Mouse (Mus musculus) yolk sac, embryonic 10.5 days (tissue): ENCODE data around the gene Fank1.
A peak's percentile ranks its signal among the peaks of the same experiment; 100 is the strongest.

Experiments
- DNase-seq: peaks from one replicate; pipeline ENCODE4 v3.0.0-alpha.2; 2017; ENCODE audit warnings: low spot score

The Fank1 gene

DNA sequence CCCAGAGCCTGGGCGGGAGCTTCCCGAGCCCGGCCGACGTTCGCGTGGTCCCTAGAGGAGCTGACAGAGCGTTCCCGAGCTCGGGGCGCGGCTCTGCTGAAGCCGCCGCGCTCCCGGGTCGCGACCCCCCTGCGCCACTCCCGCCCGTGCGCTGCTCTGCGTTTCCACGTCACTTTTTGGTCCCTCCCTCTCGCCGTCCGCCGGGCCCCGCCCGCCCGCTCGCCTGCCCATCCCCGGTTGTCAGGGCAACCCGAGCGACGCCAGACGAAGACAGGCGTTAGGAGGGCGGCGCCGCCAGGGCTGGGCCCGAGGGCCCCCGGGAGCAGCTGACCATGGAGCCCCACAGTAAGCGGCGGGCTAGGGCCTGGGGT lies at the start of gene Fank1:
Fank1 (plus strand) TSS at position 236 of the 371 bp plus-strand sequence.
- DNase-seq, result peak; percentile 96

DNA sequence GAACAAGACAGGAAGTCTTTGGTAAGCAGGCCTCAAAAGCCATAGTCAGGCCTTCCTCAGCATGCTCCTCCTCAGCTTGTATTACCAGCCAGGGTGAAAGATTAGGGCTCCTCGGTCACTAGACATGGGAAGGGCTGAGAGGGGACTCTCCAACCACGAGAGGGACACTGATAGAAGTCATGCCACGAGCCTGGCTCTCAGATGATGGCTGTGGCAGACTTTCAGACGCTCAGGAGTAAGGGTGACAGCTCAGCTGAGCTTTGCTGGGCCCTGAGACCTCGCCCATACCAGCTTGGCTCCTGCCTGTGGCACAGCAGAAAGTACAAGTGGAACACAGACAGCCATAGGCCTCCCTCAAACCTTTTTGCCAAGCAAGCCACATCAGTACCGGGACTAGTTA lies 49.6 kb upstream of the Fank1 start:
- DNase-seq, result no peak

DNA sequence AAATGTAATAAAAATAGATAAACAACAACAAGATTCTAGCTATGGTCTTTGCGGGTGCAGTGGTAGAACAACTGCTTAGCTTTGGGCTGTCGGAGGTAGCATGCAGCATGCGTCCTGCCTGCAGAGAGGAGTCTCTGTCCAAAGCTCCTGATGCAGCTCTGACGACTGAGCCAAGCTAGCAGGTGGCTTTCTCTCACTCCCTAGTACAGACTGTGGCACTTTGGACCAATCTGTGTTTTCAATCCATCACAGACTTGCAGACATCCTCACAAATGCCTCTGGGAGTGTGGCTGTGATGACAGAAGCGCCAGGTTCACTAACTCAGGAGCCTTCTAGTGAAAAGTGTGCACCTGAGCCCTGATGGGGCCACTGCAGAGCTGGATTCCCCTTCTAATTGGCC lies 47.3 kb upstream of the Fank1 start:
- DNase-seq, result no peak

DNA sequence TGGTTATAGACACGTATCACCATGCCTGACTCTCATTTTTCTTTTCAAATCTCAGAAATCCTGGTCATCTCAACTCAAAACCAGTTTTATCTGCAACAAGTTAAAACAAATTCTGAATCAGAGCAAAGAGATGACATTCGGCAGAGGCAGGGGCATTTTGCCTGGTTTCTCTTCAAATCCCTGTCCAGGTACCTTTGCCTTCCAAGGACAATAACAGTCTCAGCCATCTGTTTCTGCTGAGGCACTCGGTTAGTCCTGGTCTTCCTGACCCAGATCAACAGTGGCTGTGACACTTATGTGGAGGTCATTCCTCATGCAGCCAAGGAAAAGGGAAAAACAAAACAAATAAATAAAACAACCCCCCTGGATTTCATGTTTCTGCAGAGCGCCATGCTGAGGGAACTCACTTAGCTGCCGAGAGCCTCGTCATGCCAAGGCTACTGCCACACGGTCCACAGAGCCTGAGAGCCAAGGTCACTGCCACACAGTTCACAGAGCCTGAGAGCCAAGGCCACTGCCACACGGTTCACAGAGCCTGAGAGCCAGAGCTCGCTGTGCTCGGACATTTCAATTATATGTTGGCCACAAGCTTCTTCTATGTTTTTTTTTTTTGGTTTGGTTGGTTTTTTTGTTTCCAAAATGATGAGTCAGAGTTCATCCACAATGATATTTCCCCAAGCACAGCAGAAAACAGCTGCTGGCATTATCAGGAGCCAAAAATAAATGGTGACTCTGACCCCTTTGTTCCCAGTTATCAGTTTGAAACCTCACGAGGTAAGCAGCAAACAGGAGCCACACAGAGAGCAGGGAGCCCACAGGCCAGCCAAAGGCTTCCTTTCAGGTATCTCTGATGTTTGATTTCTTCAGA lies 46.1 kb upstream of the Fank1 start:
- DNase-seq, result no peak

DNA sequence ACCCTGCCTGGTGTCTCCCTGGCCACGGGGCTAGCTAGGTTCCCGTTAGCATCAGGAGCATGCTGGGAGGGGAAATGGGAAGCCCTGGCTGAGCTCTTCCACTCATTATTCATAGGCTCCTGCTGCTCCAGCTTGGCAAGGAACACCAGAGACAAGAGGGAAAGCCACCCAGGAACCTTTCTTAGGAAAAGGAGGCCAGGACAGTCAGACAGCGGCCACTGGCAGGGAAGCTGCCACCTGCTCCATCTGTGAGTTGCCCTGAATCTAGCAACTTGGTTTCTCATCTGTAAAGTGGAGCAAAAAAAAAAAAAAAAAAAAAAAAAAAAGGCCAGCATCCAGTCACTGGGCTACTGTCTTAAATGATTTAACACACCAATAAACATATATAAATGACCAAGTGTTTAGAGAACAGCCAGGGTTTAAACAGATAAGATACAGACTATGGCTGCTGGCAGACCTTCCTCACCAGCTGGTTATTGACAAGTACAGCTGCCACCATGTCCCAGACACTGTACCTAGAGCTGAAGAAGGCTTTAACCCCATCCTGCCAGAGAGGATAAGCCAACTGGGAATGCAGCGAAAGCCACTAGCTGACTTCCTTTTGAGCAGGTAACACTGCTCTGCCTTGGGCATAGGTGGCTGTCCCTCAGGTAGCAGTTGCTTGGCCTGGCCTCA lies 44.6 kb upstream of the Fank1 start:
- DNase-seq, result no peak

DNA sequence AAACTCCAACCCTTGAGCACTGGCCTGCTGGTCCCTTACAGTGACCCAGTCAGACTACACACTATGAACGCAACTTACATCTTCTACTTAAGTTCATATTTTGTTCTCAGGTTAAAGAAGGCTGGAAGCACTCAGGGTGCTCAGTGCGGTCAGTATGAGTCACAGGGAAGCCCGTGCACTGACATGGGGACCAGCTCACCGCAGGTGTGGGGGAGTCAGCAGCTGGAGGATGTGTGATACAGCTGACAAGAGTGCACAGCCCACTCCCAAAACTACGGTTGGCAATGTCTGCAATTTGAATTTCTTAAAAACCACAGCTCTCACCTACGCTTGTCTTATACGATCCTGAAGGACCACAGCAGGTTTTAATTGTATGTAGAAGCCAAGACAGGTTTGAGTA lies 36.1 kb upstream of the Fank1 start:
- DNase-seq, result no peak

DNA sequence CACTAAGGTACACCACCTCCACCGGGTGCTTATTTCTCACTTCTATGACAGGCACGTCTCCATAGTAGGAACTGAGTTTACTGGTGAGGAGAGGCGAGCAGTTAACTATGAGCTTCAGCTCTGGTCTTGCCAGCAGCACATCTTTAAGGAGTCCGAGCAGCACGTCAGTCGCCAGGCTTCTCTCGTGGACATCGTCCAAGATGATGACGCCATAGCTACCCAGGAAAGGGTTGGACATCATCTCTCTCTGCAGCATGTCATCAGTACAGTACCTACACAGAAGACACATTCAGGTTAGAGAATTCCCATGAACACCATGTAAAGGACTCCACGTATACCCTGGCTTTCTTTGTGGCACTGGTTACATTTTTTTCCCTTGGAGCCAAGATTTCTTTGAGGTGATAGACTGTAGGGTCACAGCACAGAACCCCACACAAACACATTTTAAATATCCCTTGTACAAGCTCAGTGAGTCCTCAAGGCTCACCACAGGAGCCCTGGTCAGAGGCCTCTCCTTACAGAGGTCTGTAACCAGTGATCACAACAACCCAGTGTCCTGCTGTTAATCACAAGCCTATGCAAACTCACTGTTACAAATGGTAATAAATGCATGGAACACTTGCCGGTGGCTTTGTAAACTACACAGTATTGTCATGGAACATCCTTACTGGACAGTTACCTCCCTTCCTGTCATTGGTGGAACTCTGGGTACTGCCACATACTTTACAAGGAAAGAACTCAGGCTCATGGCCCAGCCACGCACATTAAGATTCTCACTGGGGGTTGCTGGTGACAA lies 33.9 kb upstream of the Fank1 start:
- DNase-seq, result no peak

DNA sequence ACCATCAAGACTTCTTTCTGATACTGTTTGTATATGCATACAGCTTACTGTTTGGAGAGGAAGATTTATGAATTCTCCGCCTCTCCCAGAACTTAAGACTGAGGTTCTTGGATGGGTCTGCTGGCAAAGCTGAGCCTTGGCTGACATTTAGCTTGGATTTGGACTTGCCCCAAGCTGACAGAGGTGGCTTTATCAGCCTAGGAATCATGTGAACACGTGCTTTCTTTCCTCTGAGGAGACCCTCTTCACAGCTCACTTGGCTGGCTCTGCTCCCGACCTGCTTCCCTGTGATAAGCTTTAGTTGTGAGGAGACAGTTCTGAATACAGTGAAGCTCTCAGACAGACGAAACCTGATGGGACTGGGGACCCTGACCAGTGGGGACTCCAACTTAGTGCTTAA lies 33.0 kb upstream of the Fank1 start:
- DNase-seq, result no peak

DNA sequence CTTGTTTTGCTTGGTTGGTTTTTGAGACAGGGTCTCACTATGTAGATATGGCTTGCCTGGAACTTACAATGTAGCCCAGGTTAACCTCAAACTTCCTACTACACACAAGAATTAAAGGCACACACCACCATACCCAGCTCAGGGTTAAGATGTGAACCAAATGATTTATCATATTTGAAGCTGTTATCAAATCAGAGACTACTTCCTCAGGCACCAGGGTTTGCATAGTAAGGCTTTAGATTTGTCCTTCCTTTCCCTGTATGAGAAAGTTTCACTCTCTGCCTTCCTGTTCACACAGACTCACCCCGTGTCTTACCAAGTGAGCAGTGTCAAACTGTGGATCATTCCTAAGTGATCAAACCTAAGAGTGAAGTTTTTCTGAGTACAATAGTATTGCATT lies 32.5 kb upstream of the Fank1 start:
- no peak for DNase-seq

DNA sequence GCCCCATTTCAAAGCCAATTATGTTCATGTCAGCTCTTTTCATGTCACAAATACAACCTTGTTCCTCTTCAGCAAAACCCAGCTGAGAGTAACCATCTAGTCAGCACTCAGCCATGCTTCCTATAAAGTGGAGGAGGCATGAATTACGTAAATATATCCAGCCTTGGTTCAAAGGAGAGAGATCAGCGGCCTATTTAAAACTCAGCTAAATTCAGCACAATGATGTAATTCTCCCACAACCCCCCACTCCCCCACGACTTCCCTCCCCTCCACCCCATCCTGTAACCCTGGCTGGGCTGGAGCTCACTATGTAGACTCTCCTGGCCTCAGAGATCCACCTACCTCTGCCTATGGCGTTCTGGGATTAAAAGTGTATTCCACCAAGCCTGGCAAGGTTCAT lies 32.0 kb upstream of the Fank1 start:
- no peak for DNase-seq

DNA sequence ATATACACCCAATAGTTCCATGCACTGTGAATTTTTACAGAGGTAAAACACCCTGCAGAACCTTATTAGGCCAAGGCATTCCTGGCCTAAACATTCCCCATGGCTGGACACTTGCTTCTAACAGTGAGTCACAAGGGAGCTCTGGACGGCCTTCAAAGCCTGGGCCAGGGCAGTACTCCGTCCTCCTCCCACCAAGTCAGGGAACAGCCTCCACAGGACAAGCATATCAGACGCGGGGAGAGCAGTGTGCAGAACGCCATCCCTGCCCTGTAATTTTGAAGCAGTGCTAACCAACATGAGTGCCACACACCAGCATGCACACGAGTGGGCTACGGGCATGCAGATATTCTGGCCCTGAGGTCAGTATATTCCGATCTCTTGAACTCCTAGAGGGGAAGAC lies 29.3 kb upstream of the Fank1 start:
- no peak for DNase-seq

DNA sequence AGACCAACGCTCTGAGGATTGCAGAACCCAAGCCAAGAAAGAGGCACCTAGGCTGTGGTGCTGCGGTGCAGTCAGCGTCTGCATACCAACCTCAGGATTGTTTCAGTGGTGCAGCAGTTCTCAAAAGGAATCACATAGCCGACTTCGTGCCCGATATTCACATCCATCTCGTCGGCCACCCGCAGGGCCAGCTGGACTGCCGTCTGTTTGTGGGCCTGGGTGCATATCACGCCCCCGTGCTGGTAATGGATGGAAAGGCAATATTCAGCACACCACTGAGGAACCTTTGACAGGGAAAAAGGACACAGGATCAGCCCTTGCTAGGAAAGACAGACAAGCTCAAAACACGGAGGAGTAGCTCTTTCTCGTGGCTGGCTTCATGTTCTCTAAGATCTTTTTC lies 27.9 kb upstream of the Fank1 start:
- no peak for DNase-seq

DNA sequence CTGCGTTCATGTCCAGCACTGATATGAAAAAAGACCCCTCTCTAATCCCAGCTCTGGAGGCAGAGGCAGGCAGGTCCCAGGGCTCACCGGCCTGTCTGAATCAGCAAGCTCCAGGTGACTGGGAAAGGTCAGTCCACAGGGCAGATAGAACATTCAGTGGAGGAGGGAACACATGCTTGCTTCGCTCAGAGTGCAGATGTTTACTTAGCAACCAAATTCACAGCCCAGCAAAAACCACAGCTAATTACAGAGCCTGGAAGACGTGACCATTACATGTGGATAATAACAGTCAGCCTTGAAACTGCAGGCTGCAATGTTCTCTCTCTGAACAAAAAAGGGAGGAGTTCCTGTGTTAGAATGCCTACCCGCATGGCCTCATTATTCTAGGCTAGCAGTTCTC lies 26.0 kb upstream of the Fank1 start:
- peak; percentile 71 for DNase-seq

DNA sequence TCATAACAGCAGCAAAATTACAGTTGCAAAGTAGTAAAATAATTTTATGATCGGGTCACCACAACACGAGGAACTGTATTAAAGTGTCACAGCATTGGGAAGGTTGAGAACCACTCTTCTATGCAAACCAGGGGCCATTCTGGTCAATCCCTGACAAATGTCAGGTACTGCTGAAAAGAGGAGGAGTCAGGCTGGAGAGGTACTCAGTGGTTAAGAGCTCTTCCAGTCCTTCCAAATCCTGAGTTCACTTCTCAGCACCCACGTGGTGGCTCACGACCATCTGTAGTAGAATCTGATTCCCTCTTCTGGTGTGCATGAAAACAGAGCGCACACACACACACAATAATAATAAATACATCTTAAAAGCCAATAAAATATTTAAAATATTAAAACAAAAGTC lies 25.5 kb upstream of the Fank1 start:
- no peak for DNase-seq

DNA sequence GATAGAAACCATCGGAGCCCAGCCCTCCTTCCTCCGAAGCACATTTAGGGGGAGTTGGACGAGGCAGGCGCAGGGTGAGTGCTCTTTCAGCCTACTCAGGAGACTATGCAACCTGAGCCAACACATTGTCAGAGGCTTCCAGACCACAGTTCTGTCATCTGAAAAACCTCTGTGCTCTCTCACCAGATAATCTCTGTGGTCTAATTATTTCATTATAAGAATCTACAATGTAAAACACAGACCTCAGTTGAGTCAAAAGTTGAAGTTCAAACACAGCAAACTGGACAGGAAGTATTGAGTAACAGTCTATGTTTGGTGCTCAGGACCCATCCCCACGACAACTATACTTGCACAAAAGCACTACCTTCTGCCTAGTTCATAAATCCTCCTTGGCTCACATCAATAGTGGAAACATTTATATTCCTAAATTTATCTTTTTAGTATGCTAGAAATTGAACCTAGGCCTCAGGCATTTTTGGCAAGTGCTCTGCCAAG lies 18.7 kb upstream of the Fank1 start:
- DNase-seq, result no peak

DNA sequence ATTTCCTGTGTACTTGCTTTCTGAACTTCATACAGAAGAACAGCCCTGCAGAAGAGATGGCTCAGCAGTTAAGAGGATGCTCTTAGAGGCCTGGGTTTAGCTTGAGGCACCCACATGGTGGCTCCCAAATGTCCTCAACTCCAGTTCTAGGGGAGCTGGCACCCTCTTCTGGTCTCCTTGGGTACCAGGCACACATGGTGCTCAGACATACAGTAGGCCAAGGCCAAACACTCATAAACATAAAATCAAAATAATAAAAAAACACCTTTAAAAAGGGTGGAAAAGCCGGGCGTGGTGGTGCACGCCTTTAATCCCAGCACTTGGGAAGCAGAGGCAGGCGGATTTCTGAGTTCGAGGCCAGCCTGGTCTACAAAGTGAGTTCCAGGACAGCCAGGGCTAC lies 17.9 kb upstream of the Fank1 start:
- DNase-seq, result no peak

DNA sequence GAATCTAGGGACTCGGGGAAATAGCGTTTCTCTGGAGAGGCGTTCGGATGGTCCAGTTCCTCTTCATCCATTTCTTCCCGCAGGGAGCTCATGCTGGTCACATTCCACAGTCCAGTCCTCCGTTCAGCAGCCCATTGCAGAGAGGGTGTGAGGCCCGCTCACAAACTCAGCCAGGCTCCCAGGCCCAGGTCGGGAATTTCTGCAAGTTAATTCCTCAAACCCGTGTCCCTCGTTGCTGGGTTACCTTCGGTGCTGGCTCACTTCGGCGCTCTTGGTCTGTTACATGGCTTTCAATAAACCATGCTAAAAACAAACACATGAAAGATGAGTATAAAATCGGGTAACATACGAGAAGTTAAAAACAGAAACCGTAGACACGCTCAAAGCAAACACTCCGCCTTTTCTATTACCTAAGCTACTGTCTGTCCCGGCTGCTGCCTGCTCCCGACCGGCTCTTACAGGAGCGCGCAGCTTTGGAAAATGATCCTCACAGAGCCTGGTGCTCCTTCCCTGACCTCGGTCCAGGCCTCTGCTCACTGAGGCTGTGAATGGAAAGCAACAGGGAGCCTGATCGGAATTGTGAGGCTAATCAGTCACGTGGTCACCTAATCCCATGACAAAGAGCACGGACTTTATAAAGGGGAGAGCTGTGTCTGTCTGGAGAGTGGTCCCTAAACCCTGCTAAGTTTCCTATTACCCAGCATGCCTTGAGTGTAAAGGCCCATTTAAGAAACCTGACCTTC lies 16.9 kb upstream of the Fank1 start:
- peak; percentile 78 for DNase-seq

DNA sequence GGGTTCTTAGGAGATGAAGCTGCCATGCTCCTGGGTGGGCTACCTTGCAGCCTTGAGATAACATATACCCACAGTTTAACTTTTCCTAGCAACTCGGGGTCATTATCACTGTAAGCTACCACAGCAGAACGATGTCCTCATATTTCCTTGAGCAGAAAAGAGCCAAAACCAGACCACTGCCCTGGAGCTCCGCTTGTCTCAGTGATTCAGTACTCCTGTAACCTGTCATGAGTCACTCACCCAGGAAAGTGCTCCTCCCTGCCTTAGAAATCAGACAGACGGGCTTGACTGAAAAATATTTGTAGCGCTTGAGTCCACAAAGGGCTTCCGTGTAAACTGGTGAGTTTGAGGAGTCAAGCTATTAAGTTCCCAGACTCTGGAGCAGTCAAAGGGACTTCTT lies 14.0 kb upstream of the Fank1 start:
- no peak for DNase-seq

DNA sequence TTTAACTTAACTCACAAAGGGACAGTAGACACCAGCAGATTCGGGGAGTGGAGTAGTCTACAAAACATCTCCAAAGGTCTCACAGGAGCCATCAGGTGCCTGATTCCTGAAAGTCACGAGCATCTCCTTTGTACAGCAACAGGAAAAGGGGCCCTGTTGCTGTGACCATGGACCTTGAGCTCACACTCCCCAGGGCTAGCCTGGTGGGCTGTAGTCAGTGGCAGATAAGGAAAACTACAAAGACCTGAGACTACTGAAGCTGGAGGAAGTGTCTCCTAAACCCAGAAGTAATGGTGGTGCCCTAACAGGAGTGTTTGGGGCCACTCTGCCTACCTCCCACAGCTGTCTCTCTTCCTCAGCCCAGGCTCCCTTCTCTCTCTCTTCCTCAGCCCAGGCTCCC lies 12.2 kb upstream of the Fank1 start:
- DNase-seq, result peak; percentile 53

DNA sequence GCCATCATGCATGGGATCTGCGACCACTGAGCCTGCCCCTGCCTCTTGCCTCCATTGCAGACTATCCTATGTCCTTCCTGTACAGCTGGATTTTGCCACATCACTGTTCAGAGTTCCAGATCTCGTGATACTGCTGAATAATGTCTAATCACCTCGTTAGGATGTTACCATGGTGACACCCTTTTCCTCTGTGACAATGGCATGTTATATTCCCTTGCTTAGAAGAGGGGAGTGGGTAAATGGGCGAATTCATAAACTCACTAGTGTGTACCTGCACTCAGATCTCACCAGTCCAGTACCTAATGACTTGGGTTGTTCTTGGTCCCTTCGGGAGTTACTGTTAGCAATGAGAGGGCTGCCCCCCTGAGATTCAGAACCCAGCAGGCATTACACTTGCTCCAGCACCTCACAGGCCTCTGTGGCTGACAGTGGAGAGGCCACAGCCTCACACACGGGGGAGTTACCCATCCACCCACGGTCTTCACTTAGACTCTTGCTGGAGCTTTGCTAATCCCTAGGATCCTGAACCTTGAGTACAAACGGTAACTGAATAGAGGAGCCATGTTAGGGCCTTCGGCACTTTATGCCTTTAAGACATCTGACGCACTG lies 11.3 kb upstream of the Fank1 start:
- DNase-seq, result no peak

DNA sequence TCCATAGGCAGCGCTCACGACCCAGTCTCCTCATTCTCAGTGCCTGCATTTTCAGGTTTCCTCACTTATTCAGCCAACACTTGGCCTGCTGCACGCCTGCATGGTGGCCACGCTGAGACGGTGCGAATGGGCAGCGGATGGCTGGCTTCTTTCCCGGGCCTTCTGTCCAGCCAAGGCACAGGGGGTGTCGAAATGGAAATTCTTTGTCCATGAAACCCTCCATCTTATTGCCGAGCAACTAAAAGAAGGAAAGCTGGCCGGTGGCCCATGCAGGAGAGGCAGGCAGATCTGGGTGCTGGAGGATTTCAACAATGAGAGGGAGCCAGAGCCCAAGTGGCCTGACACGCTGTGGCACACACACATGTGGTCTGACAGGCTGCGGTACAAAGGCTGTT lies 10.8 kb upstream of the Fank1 start:
- DNase-seq, result no peak

DNA sequence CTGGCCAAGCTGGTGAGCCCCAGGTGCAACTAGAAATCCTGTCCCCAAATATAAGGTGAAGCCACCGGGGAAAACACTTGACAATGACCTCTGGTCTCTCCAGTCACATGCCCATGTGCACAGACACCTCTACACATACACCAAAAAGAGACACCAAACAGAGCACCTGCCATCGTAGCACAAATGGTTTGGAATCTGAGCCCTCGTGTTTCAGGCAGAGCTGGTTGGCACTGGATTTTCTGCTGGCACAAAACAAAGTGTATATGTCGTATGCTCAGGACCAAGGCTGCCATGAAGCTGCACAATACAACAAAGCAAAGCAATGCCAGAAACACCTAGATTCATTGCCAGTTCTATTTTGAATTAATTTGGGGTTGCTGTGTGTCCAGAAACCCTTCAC lies 8.6 kb upstream of the Fank1 start:
- no peak for DNase-seq
